Comparison of ENCODE assay signal across 9 mouse cellular contexts in genomic region chr6:43266356-43266755, GRCm38 (mm10). TPM values are rescaled to one million over a fixed set of nuclear protein-coding genes. Genes with fewer than 3 reads are reported as not detected.
DNase-seq lines count a peak whose midpoint lies in the region; ATAC-seq and TF ChIP-seq lines count a peak whose summit lies in the region.
"Had no signal": no experiment of that assay in that cellular context is flagged by ENCODE, and none has a peak within 500 bp of the region (broad histone marks: within the 10 kb centered on the region; RNA-seq: fewer than 3 reads in every experiment).

No protein-coding gene starts in this region.

- H3K27me3 ChIP-seq in embryonic facial prominence, embryonic 15.5 days = no peaks in the 10 kb centered on the region
- H3K27me3 ChIP-seq in hindbrain, embryonic 11.5 days (ENCODE audit: control insufficient read depth, insufficient read depth, low read length) = peaks cover 13% of the 10 kb centered on the region
- H3K27me3 ChIP-seq in limb, embryonic 13.5 days = no peaks in the 10 kb centered on the region
- H3K27me3 ChIP-seq in midbrain, embryonic 15.5 days (replicated peaks) = peaks cover 21% of the 10 kb centered on the region
- H3K27me3 ChIP-seq: CH12.LX had no signal

- peak overlapping the region; percentile 81 for H3K4me3 ChIP-seq in gastrocnemius, adult 2 months
- peak overlapping the region; percentile 55 for H3K4me3 ChIP-seq in embryonic facial prominence, embryonic 15.5 days (replicated peaks)
- peak overlapping the region; percentile 51 for H3K4me3 ChIP-seq in hindbrain, embryonic 11.5 days (ENCODE audit: low read depth, low read length)
- peak overlapping the region; percentile 68 for H3K4me3 ChIP-seq in limb, embryonic 13.5 days
- peak overlapping the region; percentile 45; the same call in 1 of the 2 replicates for H3K4me3 ChIP-seq in midbrain, embryonic 15.5 days

- 8% methylated on average over 8 of the region's 8 CpGs for WGBS in embryonic facial prominence, embryonic 15.5 days
- WGBS in hindbrain, embryonic 11.5 days = 7% methylated on average over 8 of the region's 8 CpGs
- WGBS in limb, embryonic 13.5 days = 3% methylated on average over 8 of the region's 8 CpGs
- WGBS in midbrain, embryonic 15.5 days = 9% methylated on average over 8 of the region's 8 CpGs

- peaks cover 14% of the 10 kb centered on the region; the same call in 1 of the 2 replicates for H3K4me1 ChIP-seq in embryonic facial prominence, embryonic 15.5 days
- peaks cover 2% of the 10 kb centered on the region; the same call in 1 of the 2 replicates for H3K4me1 ChIP-seq in hindbrain, embryonic 11.5 days (replicated peaks; ENCODE audit: control insufficient read depth, insufficient read depth, low read length)
- H3K4me1 ChIP-seq in limb, embryonic 13.5 days = 0 out of 2 replicates have a peak, but pooled peaks cover 10% of the 10 kb centered on the region
- H3K4me1 ChIP-seq in midbrain, embryonic 15.5 days = peaks cover 9% of the 10 kb centered on the region

- no peaks in the 10 kb centered on the region for H3K9me3 ChIP-seq in embryonic facial prominence, embryonic 15.5 days (replicated peaks)
- H3K9me3 ChIP-seq in hindbrain, embryonic 11.5 days (ENCODE audit: control insufficient read depth, low read length) = no peaks in the 10 kb centered on the region
- no peaks in the 10 kb centered on the region for H3K9me3 ChIP-seq in limb, embryonic 13.5 days
- H3K9me3 ChIP-seq in midbrain, embryonic 15.5 days = no peaks in the 10 kb centered on the region

- no peak for DNase-seq in gastrocnemius, adult 2 months
- no peak for DNase-seq in gastrocnemius, postnatal 25 days
- DNase-seq in hindbrain, embryonic 11.5 days (ENCODE audit: low spot score) = no peak
- DNase-seq in right cerebral cortex, adult 2 months (ENCODE audit: low spot score in 2 of 2) = no peak
- DNase-seq in spleen, postnatal 10 days (ENCODE audit: low spot score in 2 of 2) = no peak

- H3K36me3 ChIP-seq in embryonic facial prominence, embryonic 15.5 days = no peaks in the 10 kb centered on the region
- no peaks in the 10 kb centered on the region for H3K36me3 ChIP-seq in hindbrain, embryonic 11.5 days (ENCODE audit: control insufficient read depth, insufficient read depth, low read length)
- H3K36me3 ChIP-seq in limb, embryonic 13.5 days = no peaks in the 10 kb centered on the region
- no peaks in the 10 kb centered on the region for H3K36me3 ChIP-seq in midbrain, embryonic 15.5 days (replicated peaks)

- intact Hi-C loops in gastrocnemius, adult 2 months (cut with DNase I) = no loop called here

- H3K27ac ChIP-seq in gastrocnemius, adult 2 months = peak overlapping the region; percentile 83
- H3K27ac ChIP-seq in embryonic facial prominence, embryonic 15.5 days (replicated peaks) = 0 out of 2 replicates have a peak overlapping the region, but pooled peaks have one; percentile 45
- H3K27ac ChIP-seq in hindbrain, embryonic 11.5 days (ENCODE audit: low read depth, low read length) = no peak overlapping the region
- no peak overlapping the region for H3K27ac ChIP-seq in limb, embryonic 13.5 days
- H3K27ac ChIP-seq in midbrain, embryonic 15.5 days = no peak overlapping the region

- no peak for ATAC-seq in embryonic facial prominence, embryonic 15.5 days (ENCODE audit: insufficient number of reproducible peaks, low FRiP score, low TSS enrichment, low read depth)
- ATAC-seq in hindbrain, embryonic 11.5 days (ENCODE audit: low FRiP score) = 0 out of 2 replicates have a peak, but pooled peaks have one; percentile 52
- peak; percentile 66; the same call in 1 of the 2 replicates for ATAC-seq in limb, embryonic 13.5 days (ENCODE audit: low FRiP score, low read depth)
- 0 out of 2 replicates have a peak, but pooled peaks have one; percentile 38 for ATAC-seq in midbrain, embryonic 15.5 days (replicated peaks)

- H3K9ac ChIP-seq in embryonic facial prominence, embryonic 15.5 days = peak overlapping the region; percentile 31; the same call in 1 of the 2 replicates
- H3K9ac ChIP-seq in hindbrain, embryonic 11.5 days (ENCODE audit: low read depth, low read length) = no peak overlapping the region
- H3K9ac ChIP-seq in limb, embryonic 13.5 days = peak overlapping the region; percentile 81
- H3K9ac ChIP-seq in midbrain, embryonic 15.5 days = no peak overlapping the region

- H3K4me2 ChIP-seq in embryonic facial prominence, embryonic 15.5 days (replicated peaks) = peak overlapping the region; percentile 79
- peak overlapping the region; percentile 88 for H3K4me2 ChIP-seq in hindbrain, embryonic 11.5 days (replicated peaks; ENCODE audit: low read depth, low read length)
- peak overlapping the region; percentile 86 for H3K4me2 ChIP-seq in limb, embryonic 13.5 days (replicated peaks)
- H3K4me2 ChIP-seq in midbrain, embryonic 15.5 days = peak overlapping the region; percentile 86

- TF ChIP-seq CTCF in gastrocnemius, adult 2 months (IDR thresholded peaks at IDR 0.05) = no peak

RNA-seq across cellular contexts. Expression of gene Arhgef5, which starts 1.0 kb away (rescaled TPM):
- 1 to 10 TPM; 2.9 to 3.1 TPM for total RNA-seq in gastrocnemius, adult 2 months (2021)
- total RNA-seq in gastrocnemius, postnatal 25 days (2021) = 1 to 10 TPM; 2.6 to 3.4 TPM
- 13.7 and 15.3 TPM in 2 replicates for polyA plus RNA-seq in embryonic facial prominence, embryonic 15.5 days (2015; fragmentation: Nextera tagmentation; extraction: Ambion mirVana)
- polyA plus RNA-seq in hindbrain, embryonic 11.5 days (2014; fragmentation: Nextera tagmentation; extraction: Ambion mirVana) = 3.6 and 4.3 TPM in 2 replicates
- 8.5 and 11.3 TPM in 2 replicates for polyA plus RNA-seq in limb, embryonic 13.5 days (2015; fragmentation: Nextera tagmentation; extraction: Ambion mirVana)
- polyA plus RNA-seq in midbrain, embryonic 15.5 days (2015; fragmentation: Nextera tagmentation; extraction: Ambion mirVana) = 2.5 and 3.0 TPM in 2 replicates
- total RNA-seq: CH12.LX had no signal

RNA-seq across cellular contexts. Expression of gene Olfr47, which starts 35.0 kb away (rescaled TPM):
- total RNA-seq in gastrocnemius, adult 2 months (2021) = not detected
- total RNA-seq in gastrocnemius, postnatal 25 days (2021) = not detected
- polyA plus RNA-seq in embryonic facial prominence, embryonic 15.5 days (2015; fragmentation: Nextera tagmentation; extraction: Ambion mirVana) = not detected in 2 replicates
- polyA plus RNA-seq in hindbrain, embryonic 11.5 days (2014; fragmentation: Nextera tagmentation; extraction: Ambion mirVana) = not detected in 2 replicates
- not detected in 2 replicates for polyA plus RNA-seq in limb, embryonic 13.5 days (2015; fragmentation: Nextera tagmentation; extraction: Ambion mirVana)
- not detected in 2 replicates for polyA plus RNA-seq in midbrain, embryonic 15.5 days (2015; fragmentation: Nextera tagmentation; extraction: Ambion mirVana)
- total RNA-seq: CH12.LX had no signal

RNA-seq across cellular contexts. Expression of gene Nobox, which starts 43.0 kb away (rescaled TPM):
- not detected for total RNA-seq in gastrocnemius, adult 2 months (2021)
- total RNA-seq in gastrocnemius, postnatal 25 days (2021) = not detected
- not detected in 2 replicates for polyA plus RNA-seq in embryonic facial prominence, embryonic 15.5 days (2015; fragmentation: Nextera tagmentation; extraction: Ambion mirVana)
- not detected in 2 replicates for polyA plus RNA-seq in hindbrain, embryonic 11.5 days (2014; fragmentation: Nextera tagmentation; extraction: Ambion mirVana)
- polyA plus RNA-seq in limb, embryonic 13.5 days (2015; fragmentation: Nextera tagmentation; extraction: Ambion mirVana) = not detected in 2 replicates
- polyA plus RNA-seq in midbrain, embryonic 15.5 days (2015; fragmentation: Nextera tagmentation; extraction: Ambion mirVana) = not detected in 2 replicates
- total RNA-seq: CH12.LX had no signal

RNA-seq across cellular contexts. Expression of gene Olfr434, which starts 53.5 kb away (rescaled TPM):
- not detected for total RNA-seq in gastrocnemius, adult 2 months (2021)
- not detected for total RNA-seq in gastrocnemius, postnatal 25 days (2021)
- polyA plus RNA-seq in embryonic facial prominence, embryonic 15.5 days (2015; fragmentation: Nextera tagmentation; extraction: Ambion mirVana) = 0.28 TPM in 1 of 2 replicates, not detected in the other
- polyA plus RNA-seq in hindbrain, embryonic 11.5 days (2014; fragmentation: Nextera tagmentation; extraction: Ambion mirVana) = not detected in 2 replicates
- not detected in 2 replicates for polyA plus RNA-seq in limb, embryonic 13.5 days (2015; fragmentation: Nextera tagmentation; extraction: Ambion mirVana)
- polyA plus RNA-seq in midbrain, embryonic 15.5 days (2015; fragmentation: Nextera tagmentation; extraction: Ambion mirVana) = not detected in 2 replicates
- total RNA-seq: CH12.LX had no signal

Comparison
In these comparisons a context has a peak if more than half of its experiments do, and no peak if none do; other contexts are left out.
1. H3K27ac ChIP-seq: peak in gastrocnemius, adult 2 months (single experiment) and embryonic facial prominence, embryonic 15.5 days (single experiment); none in hindbrain, embryonic 11.5 days (single experiment), limb, embryonic 13.5 days (single experiment) and midbrain, embryonic 15.5 days (single experiment).
2. H3K9ac ChIP-seq: peak in embryonic facial prominence, embryonic 15.5 days (single experiment) and limb, embryonic 13.5 days (single experiment); none in hindbrain, embryonic 11.5 days (single experiment) and midbrain, embryonic 15.5 days (single experiment).
3. Peak in every context shown above with its lines, with median percentiles within 50 percentile points of each other: H3K4me3 ChIP-seq and H3K4me2 ChIP-seq.